Mouse (Mus musculus) midbrain, embryonic 12.5 days (tissue): ENCODE results near the gene Ehmt2. TPM values are rescaled to one million over a fixed set of nuclear protein-coding genes. Genes with fewer than 3 reads are reported as not detected.
A peak's percentile ranks its signal among the peaks of the same experiment; 100 is the strongest.
"Not testable (repeated sequence)": the region's sequence is repeated elsewhere in the genome, so short reads cannot be mapped to it uniquely, and the experiment has no call there.

Source experiments
- ATAC-seq: fragments of 200-750 bp; cut with Nextera tagmentation; 2 replicates; pipeline ENCODE4 v1.8.0; 2017; ENCODE audit warnings: low read depth, moderate TSS enrichment, moderate library complexity; ENCODE audit not compliant: low FRiP score
- H3K27ac ChIP-seq: fragments of 300-500 bp; sonication (generic); replicated peaks from 2 replicates; pipeline ENCODE4 v1.5.1; 2016; ENCODE audit warnings: mild to moderate bottlenecking
- H3K27me3 ChIP-seq: fragments of 300-500 bp; sonication (generic); 2 replicates; pipeline ENCODE4 v1.6.1; 2016; ENCODE audit warnings: mild to moderate bottlenecking
- H3K36me3 ChIP-seq: fragments of 300-500 bp; sonication (generic); 2 replicates; pipeline ENCODE4 v1.6.1; 2016
- H3K4me1 ChIP-seq: fragments of 300-500 bp; sonication (generic); 2 replicates; pipeline ENCODE4 v1.6.1; 2016
- H3K4me2 ChIP-seq: fragments of 300-500 bp; sonication (generic); replicated peaks from 2 replicates; pipeline ENCODE4 v1.6.1; 2016; ENCODE audit warnings: mild to moderate bottlenecking, moderate library complexity
- H3K4me3 ChIP-seq: fragments of 300-500 bp; sonication (generic); 2 replicates; pipeline ENCODE4 v1.5.1; 2016; ENCODE audit warnings: mild to moderate bottlenecking
- H3K9ac ChIP-seq: fragments of 300-500 bp; sonication (generic); replicated peaks from 2 replicates; pipeline ENCODE4 v1.6.1; 2016; ENCODE audit warnings: mild to moderate bottlenecking, moderate library complexity
- H3K9me3 ChIP-seq: fragments of 300-500 bp; sonication (generic); 2 replicates; pipeline ENCODE4 v1.6.1; 2016; ENCODE audit warnings: mild to moderate bottlenecking
- WGBS: fragments of 180-500 bp; shearing (Covaris S2); methylation state at CpG from one replicate; pipeline ENCODE4 v1.1.7; 2016; 5-methylcytosine and 5-hydroxymethylcytosine counted together
- polyA plus RNA-seq: library from polyadenylated mRNA; unstranded; fragments of >200 nt; fragmentation: Nextera tagmentation; extraction: Ambion mirVana; gene quantifications from 2 replicates; pipeline ENCODE4 v1.2.1, GENCODE M21; 2016

Gene Ehmt2
- polyA plus RNA-seq, 1 experiment from 2014 or later = 120 TPM

DNA sequence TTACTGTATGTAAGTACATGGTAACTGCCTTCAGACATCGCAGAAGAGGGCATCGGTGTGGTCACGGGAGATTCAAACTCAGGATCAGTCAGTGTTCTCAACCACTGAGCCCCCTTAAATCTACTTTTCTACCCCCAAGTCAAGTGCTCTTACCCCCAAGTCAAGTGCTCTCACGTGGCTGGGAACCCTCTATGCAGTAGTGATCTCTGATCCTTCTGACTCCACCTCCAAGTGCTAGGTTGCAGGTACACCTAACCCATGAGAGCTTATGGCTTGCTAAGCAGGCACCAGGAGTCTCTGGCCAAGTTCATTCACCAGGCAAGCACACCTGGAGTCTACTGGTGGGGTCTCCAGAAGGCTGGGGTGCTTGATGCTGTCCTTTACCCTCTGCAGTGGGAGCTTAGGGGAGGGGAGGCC is 51.3 kb downstream of the Ehmt2 start:
- ATAC-seq = no peak
- Histone ChIP-seq H3K36me3 (peaks cover 18% of the 10 kb centered on the region), H3K4me1 (peaks cover 10% of the 10 kb centered on the region), H3K9ac (no peak overlapping the region), H3K27me3 (peaks cover 3% of the 10 kb centered on the region; the same call in 1 of the 2 replicates), H3K9me3 (no peaks in the 10 kb centered on the region), H3K27ac (peak overlapping the region; percentile 60; the same call in 1 of the 2 replicates), H3K4me3 (no peak overlapping the region), H3K4me2 (0 out of 2 replicates have a peak overlapping the region, but pooled peaks have one; percentile 5)
- 20% methylated on average over 4 of the region's 4 CpGs for WGBS

DNA sequence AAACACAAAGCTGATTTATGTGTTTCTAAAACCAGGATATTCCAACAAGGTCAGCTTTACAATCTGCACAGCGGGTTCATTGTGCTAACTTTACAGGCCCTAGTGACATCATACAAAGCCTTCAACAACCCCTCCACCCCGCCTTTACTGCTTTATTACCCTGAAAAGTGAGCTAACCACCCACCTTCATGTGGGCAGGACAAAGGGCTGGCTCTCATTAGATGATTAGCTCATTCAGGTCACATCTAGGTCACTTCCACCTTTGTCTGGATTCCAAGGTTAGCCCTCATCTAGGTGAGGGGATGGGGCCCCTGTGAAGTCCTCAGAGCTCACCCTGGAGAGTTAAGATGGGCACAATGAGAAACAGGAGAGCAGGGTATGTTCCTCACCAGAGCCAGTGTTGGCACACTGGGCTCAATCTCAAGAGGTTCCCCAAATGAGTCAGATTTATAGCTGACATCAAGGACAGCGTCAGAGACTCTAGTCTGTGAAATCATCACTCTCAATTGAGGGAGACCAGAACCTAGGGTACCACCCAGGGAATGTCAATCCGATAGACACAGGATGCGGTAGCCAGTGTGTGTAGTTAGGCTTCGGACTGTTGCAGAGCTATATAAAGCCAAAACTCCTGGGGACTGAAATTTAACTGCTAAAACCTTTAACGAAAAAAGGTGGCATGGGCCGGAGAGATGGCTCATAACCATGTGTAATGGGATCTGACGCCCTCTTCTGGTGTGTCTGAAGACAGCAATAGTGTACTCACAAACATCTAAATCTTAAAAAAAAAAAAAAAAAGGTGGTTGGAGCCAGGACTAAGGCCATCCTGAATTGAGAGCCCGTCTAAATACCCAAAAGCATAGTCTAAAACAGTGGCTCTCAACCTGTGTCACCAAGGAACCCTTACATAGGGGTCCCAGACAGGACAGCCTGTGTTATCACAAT is 52.5 kb downstream of the Ehmt2 start:
- H3K4me1 ChIP-seq = peaks cover 10% of the 10 kb centered on the region
- H3K9me3 ChIP-seq = no peaks in the 10 kb centered on the region
- peak overlapping the region; percentile 88 for H3K27ac ChIP-seq
- H3K4me3 ChIP-seq = peak overlapping the region; percentile 80
- peak overlapping the region; percentile 97 for H3K9ac ChIP-seq
- H3K4me2 ChIP-seq = peak overlapping the region; percentile 70
- H3K36me3 ChIP-seq = peaks cover 18% of the 10 kb centered on the region
- no peak for ATAC-seq
- WGBS = 32% methylated on average over 10 of the region's 10 CpGs
- H3K27me3 ChIP-seq = peaks cover 15% of the 10 kb centered on the region

DNA sequence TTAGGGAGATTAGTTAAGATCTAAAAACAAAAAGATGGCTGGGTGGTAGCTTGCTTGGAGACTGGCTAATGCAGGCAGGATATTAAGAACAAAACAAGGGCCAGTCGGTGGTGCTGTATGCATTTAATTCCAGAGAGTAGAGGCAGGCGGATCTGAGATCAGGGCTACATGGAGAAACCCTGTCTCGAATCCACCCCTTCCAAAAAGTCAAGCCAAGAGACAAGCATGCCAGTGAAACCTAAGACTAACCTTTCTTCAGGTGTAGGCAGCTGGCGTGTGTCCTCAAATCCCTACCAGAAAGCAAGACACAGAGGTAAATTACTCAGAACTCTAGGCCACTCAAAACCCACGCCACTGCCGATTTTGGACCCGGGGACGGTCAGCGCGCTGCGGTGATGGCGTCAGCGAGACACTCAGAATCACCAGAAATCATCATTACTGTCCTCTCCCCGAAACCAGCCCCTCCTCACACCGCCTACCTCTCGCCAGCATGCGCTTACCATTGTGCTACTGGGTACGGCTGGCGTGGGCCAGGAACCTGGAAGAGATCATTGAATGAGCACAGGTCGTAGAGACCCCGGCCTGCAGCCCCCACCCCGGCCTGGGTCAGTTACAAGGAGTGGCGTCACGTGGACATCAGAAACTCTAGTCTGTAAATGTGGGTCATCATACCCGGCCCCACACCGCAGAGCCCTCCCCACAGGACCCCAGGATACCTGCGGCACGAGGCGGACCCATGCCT is 53.5 kb downstream of the Ehmt2 start:
- peaks cover 10% of the 10 kb centered on the region for H3K4me1 ChIP-seq
- peak overlapping the region; percentile 88 for H3K27ac ChIP-seq
- WGBS = under 1% methylated on average over 29 of the region's 29 CpGs
- peak overlapping the region; percentile 97 for H3K9ac ChIP-seq
- H3K4me3 ChIP-seq = peak overlapping the region; percentile 80
- peak overlapping the region; percentile 70 for H3K4me2 ChIP-seq
- H3K36me3 ChIP-seq = peaks cover 18% of the 10 kb centered on the region
- H3K9me3 ChIP-seq = no peaks in the 10 kb centered on the region
- H3K27me3 ChIP-seq = peaks cover 19% of the 10 kb centered on the region
- ATAC-seq = no peak; the same call in none of the 2 replicates

DNA sequence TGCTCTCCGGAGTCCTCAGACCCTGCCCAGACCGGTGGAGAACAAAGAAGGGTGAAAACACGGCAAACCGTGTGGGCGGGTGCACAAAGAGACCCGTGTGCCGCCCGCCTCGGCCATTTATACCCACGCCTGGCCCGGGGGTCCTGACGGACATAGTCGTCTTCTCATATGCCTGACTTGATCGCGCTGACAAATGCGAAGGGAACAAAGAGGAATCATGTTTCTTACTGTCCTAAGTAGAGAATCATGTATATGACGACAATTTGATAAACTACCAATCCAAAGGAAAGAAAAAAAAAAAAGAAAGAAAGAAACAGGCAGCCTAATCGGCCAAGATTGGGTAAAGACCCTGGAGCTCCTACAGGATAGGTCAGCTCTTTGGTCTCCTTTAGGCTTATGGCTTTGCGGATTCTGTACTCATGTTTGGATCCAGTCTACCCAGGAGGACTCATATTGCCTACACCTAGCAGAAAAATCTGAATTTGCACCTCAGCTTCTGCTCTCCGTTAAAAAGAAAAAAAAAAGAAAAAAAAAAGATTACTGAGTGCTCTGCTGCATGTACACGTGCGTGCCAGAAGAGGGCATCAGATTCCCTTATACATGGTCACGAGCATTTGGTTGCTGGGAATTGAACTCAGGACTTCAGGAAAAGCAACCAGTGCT is 54.2 kb downstream of the Ehmt2 start:
- Histone ChIP-seq H3K4me1 (peaks cover 10% of the 10 kb centered on the region), H3K9ac (peak overlapping the region; percentile 97), H3K4me3 (peak overlapping the region; percentile 80), H3K9me3 (no peaks in the 10 kb centered on the region), H3K4me2 (peak overlapping the region; percentile 70), H3K27ac (peak overlapping the region; percentile 88), H3K36me3 (peaks cover 18% of the 10 kb centered on the region), H3K27me3 (peaks cover 26% of the 10 kb centered on the region)
- WGBS = under 1% methylated on average over 23 of the region's 23 CpGs
- ATAC-seq = peak; percentile 85

DNA sequence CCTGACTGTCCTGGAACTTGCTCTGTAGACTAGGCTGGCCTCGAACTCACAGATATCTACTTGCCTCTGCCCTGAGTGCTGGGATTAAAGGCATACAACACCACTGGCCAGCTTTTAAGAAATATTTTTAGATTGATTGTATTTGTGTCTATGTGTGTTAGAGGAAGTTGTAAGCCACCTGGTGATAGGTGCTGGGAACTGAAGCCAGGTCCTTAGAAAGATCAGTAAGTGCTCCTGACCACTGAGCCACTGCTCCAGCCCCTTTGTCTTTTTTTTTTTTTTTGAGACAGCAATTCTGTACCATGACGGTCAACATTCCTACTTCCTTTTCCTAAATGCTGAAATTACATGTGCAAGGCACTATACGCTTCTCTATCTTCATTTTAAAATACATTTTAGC is 55.0 kb downstream of the Ehmt2 start:
- H3K4me1 ChIP-seq = peaks cover 10% of the 10 kb centered on the region
- no peak for ATAC-seq
- 0 out of 2 replicates have a peak overlapping the region, but pooled peaks have one; percentile 41 for H3K4me2 ChIP-seq
- 0 out of 2 replicates have a peak overlapping the region, but pooled peaks have one; percentile 80 for H3K4me3 ChIP-seq
- no peaks in the 10 kb centered on the region for H3K9me3 ChIP-seq
- H3K27ac ChIP-seq = peak overlapping the region; percentile 88; the same call in 1 of the 2 replicates
- no peak overlapping the region for H3K9ac ChIP-seq
- H3K36me3 ChIP-seq = peaks cover 18% of the 10 kb centered on the region
- peaks cover 29% of the 10 kb centered on the region for H3K27me3 ChIP-seq
- WGBS = 93% methylated on average over 3 of the region's 3 CpGs

DNA sequence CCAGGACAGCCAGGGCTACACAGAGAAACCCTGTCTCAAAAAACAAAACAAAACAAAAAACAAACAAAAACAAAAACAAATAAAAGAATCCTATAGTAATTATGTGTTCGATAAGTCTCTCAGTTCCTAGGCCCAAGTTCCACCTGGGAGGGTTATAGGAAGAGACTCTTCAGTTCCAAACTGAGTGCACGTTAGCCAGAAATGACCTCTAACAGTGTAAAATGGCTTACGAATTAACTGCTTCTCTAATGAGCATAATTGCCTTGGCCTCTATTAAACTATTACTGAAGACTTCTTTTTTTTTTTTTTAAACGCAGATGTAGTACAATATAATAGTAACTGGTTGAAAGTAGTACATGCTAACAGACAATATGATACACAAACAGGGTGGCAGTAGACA is 55.6 kb downstream of the Ehmt2 start:
- 92% methylated on average over 4 of the region's 4 CpGs for WGBS
- Histone ChIP-seq H3K9ac (no peak overlapping the region), H3K27ac (no peak overlapping the region), H3K9me3 (no peaks in the 10 kb centered on the region), H3K4me1 (peaks cover 10% of the 10 kb centered on the region), H3K4me2 (no peak overlapping the region), H3K36me3 (peaks cover 18% of the 10 kb centered on the region), H3K4me3 (no peak overlapping the region), H3K27me3 (peaks cover 29% of the 10 kb centered on the region)
- no peak for ATAC-seq

DNA sequence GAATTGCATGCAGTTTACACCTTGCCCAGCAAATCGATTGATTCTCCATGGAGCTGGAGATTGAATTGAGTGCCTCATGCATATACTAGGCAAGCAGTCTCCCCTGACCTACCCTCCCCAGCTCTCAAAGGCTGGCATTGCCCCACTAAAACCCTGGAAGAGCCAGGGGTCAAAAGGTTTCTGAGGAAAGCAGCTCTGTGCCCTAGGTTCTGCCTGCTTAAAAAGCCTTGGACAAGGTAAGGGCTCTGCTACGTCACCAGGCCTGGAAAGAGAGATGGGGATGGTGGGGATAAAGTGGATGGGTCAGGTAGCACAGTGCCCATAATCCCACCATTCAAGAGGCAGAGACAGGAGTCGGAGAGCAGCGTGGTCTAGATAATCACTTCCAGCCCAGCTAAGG is 56.6 kb downstream of the Ehmt2 start:
- no peak overlapping the region for H3K4me3 ChIP-seq
- H3K9ac ChIP-seq = 0 out of 2 replicates have a peak overlapping the region, but pooled peaks have one; percentile 2
- ATAC-seq = no peak
- H3K4me1 ChIP-seq = peaks cover 16% of the 10 kb centered on the region
- no peaks in the 10 kb centered on the region for H3K9me3 ChIP-seq
- H3K36me3 ChIP-seq = peaks cover 12% of the 10 kb centered on the region
- no peak overlapping the region for H3K4me2 ChIP-seq
- no peak overlapping the region for H3K27ac ChIP-seq
- peaks cover 30% of the 10 kb centered on the region for H3K27me3 ChIP-seq
- 85% methylated on average over 4 of the region's 4 CpGs for WGBS

DNA sequence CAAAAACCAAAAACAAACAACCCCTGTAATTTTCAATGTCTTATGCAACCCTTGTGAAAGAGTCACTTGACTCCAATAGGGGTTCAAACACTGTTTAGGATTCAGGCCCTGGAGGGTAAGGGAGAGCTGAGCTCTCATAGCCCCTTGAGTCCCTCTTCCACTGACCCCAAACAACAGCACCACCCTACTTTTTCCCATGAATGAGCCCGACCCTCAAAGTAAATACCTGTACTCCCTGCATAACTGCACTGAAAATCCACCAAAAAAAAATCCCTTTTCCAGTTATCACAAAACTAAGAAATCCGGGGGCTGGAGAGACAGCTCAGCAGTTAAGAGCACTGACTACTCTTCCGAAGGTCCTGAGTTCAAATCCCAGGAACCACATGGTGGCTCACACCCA is 57.6 kb downstream of the Ehmt2 start:
- peaks cover 39% of the 10 kb centered on the region for H3K27me3 ChIP-seq
- no peak overlapping the region for H3K4me2 ChIP-seq
- no peak overlapping the region for H3K4me3 ChIP-seq
- H3K27ac ChIP-seq = no peak overlapping the region
- no peaks in the 10 kb centered on the region for H3K9me3 ChIP-seq
- peaks cover 1% of the 10 kb centered on the region; the same call in 1 of the 2 replicates for H3K36me3 ChIP-seq
- peaks cover 12% of the 10 kb centered on the region for H3K4me1 ChIP-seq
- no peak overlapping the region for H3K9ac ChIP-seq
- WGBS = 80% methylated on average over 3 of the region's 3 CpGs
- ATAC-seq = no peak

DNA sequence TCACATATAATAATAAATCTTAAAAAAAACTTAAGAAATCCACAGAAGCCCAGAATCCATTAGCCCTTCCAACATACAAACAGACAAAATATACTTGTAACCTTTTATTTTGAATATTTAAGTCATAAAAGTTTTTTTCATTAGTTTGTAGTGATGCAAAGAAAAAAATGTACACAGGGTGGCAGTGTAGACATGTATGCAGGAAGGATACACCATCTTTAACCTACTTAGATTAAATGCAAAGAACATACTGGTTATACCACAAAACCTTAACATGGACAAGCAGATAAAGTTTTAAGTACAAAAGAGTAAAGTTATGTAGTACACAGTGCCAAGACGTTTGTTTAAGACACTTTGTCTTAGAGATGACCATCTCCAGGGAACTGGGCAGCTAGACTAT is 58.1 kb downstream of the Ehmt2 start:
- Histone ChIP-seq H3K4me3 (no peak overlapping the region), H3K27me3 (peaks cover 42% of the 10 kb centered on the region), H3K4me1 (peaks cover 11% of the 10 kb centered on the region), H3K9ac (no peak overlapping the region), H3K4me2 (no peak overlapping the region), H3K36me3 (no peaks in the 10 kb centered on the region), H3K9me3 (no peaks in the 10 kb centered on the region), H3K27ac (no peak overlapping the region)
- WGBS = 58% methylated on average over 1 of the region's 1 CpGs
- ATAC-seq = no peak

DNA sequence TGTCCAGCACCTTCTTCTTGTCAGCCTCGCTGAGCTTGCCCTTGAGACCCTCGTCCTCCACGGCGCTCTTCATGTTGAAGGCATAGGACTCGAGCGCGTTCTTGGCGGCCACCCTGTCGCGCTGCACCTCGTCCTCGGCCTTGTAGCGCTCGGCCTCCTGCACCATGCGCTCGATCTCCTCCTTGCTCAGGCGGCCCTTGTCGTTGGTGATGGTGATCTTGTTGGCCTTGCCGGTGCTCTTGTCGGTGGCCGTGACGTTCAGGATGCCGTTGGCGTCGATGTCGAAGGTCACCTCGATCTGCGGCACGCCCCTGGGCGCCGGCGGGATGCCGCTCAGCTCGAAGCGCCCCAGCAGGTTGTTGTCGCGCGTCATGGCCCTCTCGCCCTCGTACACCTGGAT is 59.0 kb downstream of the Ehmt2 start:
- not testable (repeated sequence) for H3K4me2 ChIP-seq, H3K36me3 ChIP-seq, H3K9me3 ChIP-seq, H3K27ac ChIP-seq, ATAC-seq, H3K4me3 ChIP-seq, H3K9ac ChIP-seq
- peaks cover 11% of the 10 kb centered on the region for H3K4me1 ChIP-seq
- WGBS = 17% methylated on average over 36 of the region's 40 CpGs
- peaks cover 51% of the 10 kb centered on the region for H3K27me3 ChIP-seq

DNA sequence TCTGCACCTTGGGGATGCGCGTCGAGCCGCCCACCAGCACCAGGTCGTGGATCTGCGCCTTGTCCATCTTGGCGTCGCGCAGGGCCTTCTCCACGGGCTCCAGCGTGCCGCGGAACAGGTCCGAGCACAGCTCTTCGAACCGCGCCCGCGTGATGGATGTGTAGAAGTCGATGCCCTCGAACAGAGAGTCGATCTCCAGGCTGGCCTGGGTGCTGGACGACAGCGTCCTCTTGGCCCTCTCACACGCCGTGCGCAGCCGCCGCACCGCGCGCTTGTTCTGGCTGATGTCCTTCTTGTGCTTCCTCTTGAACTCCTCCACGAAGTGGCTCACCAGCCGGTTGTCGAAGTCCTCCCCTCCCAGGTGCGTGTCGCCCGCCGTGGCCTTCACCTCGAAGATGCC is 59.7 kb downstream of the Ehmt2 start:
- not testable (repeated sequence) for H3K27ac ChIP-seq, H3K36me3 ChIP-seq, H3K4me2 ChIP-seq, H3K4me3 ChIP-seq, H3K9me3 ChIP-seq, ATAC-seq, H3K9ac ChIP-seq
- peaks cover 11% of the 10 kb centered on the region for H3K4me1 ChIP-seq
- peaks cover 58% of the 10 kb centered on the region for H3K27me3 ChIP-seq
- 26% methylated on average over 28 of the region's 40 CpGs for WGBS
